Mouse (Mus musculus): ENCODE data around the gene Cacna1e.

GRCm38 (mm10) chr1:154511736-154512135 is 372.6 kb downstream of the Cacna1e start:
- TF ChIP-seq CTCF (IDR thresholded peaks at IDR 0.05; ENCODE audit: low read depth): no peak
- no peak for TF ChIP-seq EP300 (optimal IDR thresholded peaks at IDR 0.05)
